Mouse (Mus musculus) layer of hippocampus, adult 9-10 months (tissue): Measurements from ENCODE around the gene Arid1b.

Experiments used
- DNase-seq: peaks from one replicate; pipeline ENCODE4 v3.0.0; 2022; ENCODE audit warnings: low spot score

The Arid1b gene

DNA sequence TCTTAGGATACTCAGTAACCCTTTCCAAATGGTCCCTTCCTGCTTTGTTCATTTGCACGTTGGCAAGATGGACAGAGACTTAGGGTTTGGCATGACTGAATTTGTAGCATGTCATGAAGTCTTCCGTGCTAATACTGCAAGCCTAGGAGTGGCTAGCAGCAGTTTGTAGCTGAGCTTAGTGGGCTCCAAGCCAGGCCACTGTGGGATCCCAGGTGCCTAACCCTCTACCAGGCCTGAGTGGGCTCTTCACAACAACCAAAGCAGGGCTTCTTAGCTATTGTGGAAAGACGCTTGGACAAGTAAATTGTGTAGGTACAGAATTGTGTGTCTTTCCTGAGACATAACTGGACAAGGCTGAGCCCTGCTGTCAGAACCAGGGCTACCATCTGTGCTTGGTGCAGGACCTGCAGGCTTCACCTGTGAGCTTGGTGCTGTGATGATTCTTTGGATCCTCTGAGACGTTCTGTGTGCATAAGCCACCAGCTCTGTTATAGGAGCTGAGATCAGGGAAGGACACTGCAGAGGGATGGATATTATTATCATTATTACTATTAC is 286.4 kb downstream of the Arid1b start:
- no peak for DNase-seq

DNA sequence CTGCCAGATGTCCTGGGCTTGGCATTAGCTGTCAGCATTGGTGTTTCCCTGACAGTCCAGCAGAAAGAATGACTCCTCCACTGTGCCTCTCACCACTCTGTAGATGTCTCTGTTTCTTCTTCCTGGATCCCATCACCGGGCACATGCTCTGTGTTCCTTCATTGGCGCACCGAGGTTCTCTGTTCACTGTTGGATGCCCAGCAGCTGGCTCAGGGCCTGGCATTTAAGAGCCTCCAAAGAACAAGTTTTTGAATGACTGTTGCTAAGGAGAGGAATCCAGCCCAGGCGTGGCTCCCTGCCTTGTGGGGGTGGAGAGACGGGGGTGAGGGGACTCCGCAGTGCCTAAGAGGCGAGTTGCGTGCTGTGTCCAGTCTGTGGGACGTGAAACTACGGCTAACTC is 290.7 kb downstream of the Arid1b start:
- DNase-seq = no peak

- no peak for DNase-seq
Measured at GRCm38 (mm10) chr17:5285877-5286440, 291.8 kb downstream of the Arid1b start.

DNA sequence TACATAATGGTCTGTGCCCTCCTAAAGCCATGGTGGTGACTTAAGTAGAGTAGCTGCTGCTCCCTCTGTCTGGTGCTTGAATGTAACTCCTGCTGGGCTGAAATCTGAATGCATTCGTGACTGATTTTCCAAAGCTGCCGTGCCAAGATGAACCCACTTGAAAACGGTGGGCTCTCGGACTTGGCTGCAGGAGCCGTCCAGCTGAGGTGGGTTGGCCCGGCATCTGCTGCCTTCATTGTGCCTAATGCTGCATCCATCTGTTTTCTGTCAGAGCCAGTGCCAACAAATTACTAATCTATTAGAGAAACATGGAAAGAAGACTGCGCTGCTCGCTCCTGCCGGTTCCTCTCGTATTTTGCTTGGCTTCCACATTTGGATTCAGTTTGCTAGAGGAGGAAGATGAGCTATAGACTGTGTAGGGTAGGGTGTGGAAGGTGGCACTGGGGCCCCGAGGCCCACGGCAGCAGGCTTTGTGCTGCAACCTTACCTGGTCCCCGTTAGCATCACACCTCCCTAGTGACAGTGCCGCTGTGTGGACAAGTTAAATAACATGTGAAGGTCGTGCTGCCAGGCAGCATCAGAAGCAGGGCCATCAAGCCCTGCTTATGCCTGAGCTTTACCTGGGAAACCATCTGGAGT is 292.6 kb downstream of the Arid1b start:
- DNase-seq = peak; percentile 83

DNA sequence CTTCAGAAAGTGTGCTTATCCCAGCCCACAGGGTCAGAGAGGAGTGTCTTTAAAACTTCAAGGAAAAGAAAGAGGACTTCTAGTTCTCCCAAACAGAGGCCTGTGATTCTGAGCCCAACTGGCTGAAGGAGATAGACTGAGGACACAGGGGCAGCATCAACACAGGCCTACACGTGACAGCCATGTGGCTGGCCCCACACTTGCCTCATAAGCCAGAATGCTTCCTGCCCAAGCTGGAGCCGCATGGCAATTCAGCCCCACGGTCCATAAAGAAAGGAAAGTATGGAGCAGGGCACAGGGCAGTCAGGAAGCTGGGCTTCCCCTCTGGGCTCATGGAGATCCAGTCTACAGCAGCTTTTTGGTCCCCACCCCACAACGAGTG is 293.1 kb downstream of the Arid1b start:
- no peak for DNase-seq

GRCm38 (mm10) chr17:5287641-5288040 is 293.5 kb downstream of the Arid1b start:
- no peak for DNase-seq

DNA sequence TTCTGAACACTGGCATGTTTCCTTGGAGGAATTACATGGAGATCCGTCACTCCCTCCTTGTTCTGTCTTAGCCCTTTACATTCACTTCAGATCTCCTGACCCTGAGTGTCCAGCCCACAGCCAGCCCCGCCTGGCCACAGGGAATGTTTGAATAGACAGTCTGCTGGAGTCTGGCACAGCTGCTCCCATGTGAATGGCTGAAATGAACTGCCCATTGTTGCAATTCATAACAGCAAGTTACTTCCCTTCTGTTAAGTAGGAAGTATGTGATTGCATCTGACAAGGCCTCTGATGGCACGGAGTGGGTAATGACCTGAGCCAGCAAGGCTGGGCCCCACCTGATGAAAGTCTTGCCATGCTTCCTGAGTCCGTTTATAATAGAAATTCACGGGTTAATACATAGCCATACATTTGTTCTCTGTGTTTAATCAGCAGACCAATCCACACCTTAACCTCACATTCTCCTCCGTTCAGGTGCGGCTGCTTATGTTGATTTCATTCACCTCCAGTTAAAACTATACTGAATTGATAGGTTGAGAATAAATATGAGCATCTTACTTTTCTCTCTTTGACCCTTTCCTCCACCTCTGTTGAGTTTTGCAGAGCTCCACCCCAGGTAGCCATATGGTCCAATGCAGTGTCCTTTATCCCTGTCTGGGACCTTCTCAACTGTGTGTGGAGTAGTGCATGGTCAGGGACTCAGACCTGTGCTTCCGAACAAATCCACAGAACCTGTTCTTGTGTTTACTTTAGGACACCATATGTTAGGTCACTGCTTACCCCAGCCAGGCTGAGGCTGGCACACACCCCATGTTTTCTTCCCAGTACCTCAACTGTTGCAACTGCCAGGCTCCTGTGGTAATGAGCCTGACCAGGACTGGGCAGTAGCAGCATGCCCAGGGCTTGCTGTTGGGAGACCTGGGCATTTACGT is 299.8 kb downstream of the Arid1b start:
- no peak for DNase-seq

DNA sequence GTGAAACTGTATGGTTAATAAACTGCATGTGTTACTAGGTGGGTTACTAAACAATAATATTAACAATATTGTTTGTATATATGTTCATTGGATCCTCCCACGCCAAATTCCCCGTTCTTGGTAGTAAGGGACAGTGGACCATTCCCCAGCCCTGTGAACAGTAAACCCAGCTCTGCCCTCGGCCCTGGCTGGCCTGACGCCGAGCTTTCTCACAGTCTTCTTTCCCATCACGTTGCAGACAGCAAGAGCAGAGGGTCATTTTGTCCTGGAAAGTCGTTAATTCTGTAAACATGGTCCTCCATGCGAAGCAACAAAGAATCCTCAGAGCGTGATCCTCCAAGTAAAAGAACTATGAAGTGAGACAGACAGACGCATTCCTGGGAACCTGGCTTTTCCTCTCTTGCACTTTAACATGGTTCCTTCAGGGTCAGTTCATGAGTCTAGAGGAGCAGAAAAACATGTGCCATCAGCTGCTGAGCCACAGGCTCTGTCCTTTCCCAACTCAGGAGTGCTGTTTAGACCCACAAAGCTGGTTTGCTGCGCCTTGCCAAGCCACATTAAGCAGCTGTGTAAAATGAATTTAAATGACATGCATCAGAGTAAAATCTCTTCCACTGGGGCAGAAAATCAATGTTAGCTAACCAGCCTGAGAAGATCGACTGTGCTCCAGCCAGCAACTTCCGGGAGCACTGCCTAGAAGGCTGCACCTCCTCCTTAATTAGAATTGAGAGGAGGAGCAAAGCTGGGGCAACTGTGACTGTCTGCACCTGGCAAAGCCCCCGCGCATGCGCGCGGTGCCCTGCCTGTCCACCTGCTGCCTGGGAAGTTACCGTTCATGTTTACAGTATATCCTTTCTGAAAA is 301.2 kb downstream of the Arid1b start:
- DNase-seq = no peak

DNA sequence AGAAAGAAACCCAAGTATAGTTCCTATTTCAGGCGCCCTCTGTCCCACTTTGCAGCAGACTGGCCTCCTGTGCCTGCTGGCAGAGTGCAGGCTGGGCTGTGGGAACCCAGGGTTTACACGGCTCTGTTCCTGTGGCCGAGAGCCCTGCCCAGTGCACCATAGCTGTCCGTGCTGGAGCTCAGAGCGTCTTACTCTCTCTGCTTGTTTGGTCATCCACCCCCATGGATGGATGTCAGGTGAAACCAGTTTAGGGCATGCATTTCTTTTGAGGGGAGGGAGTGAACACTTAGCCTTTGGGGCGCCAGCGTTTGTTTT is 301.8 kb downstream of the Arid1b start:
- DNase-seq = no peak

DNA sequence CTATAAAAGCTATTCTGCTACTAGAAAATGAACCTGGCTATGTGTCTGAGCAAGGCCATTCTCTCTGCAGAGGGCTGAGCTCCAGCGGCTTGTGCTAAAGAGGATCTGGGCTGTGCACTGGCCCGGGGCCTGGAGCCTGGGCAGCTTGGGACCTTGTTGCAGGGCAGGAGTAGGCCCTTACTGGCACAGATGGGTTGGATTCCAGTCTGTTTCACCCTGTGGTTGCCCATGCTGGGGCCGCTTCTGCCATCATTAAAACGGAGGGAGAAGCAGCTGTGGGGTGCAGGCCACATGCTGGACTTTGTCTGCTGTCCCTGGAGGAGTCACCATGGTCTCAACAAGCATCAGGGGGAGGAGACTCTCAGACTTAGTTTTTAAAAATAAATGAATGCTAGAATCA is 303.4 kb downstream of the Arid1b start:
- no peak for DNase-seq

GRCm38 (mm10) chr17:5297984-5298383 is 303.9 kb downstream of the Arid1b start:
- no peak for DNase-seq

DNA sequence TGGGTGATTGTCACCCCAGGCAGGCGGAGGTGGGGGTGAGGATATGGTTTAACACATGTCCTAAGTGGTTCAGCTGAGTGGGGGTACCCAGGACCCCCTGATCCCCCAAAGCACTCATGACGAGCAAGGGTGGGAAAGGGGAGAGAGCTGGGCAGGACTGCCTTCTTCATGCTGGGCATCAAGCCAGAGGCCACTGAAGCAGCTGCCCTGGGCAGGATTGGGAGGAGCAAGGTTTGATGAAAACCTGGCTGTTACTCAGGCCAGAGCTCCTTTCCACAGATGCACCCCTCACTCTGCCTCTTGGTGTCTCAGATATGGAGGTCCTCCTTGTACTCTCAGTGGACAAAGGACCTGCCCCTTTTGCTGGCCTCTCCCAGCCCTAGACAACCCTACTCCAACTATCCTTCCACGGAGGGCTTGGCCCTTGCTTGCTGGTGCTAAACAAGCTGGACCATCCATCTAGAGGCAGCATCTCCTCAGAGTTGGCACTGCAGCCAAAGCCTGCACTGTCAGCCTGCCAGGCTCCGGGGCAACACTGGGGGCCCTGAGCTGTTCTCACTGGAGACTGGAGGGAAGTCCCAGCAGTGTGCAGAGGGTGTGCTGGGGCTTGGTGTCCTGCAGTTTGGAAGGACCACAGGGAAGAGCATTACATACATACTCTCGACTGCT is 304.9 kb downstream of the Arid1b start:
- no peak for DNase-seq

DNA sequence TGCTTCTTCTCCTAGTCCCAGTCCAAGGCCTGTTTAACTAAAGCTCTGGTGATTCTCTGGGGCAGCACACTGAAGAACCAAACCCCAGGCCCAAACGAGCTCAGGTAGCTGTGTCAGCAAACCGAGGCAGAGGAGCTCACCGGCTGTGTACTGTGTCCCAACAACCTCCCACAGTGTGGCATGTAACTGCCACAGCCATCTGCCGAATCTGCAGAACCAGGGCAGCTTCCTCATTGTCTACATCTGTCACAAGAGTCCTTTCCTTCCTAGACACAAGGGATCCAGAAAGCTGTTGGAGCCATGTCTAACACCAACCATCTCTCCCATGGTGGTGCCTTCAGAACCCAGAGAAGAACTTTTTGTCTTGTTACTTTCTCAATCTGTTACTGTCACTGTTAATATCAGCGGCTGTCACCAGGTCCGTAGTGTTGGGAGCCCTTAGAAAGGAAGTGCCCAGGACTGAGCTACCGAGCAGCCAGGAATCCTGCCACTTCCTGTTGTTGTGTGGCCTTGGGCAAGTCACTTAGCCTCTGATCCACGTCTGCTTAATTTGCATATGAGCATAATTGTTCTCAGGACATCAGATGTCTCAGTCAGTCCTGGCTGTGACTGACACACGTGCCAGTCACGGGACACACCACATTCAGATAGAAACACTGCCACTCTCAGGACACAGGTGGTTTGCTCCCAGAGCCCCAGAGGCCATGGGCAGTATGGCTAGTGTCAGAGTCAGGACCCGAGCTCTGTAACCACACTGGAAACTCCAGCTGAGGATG is 309.0 kb downstream of the Arid1b start:
- DNase-seq = no peak

- DNase-seq = no peak
Measured at GRCm38 (mm10) chr17:5305783-5306477, 311.8 kb downstream of the Arid1b start.

- DNase-seq = no peak
Measured at GRCm38 (mm10) chr17:5309930-5310329, 315.8 kb downstream of the Arid1b start.

- DNase-seq = peak; percentile 56
Measured at GRCm38 (mm10) chr17:5310425-5310888, 316.3 kb downstream of the Arid1b start.

DNA sequence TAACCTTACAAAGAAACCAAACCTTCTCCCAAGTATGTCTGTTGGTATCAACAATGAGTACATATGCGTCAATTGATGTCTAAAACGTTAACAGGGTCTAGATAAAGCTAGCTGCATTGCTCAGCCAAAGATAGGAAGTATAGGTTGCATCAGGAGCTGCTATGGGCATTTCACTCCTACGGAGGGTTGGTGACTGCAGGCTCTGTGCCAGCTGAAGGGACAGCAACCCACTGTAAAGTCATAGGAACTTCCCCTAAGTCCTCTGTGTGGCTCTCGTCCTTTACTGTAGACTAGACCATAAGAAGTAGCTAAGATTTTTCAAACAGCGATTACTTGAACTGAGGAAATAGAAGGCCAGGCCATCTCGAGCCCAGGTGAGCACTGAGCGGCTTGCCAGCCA is 316.9 kb downstream of the Arid1b start:
- no peak for DNase-seq

DNA sequence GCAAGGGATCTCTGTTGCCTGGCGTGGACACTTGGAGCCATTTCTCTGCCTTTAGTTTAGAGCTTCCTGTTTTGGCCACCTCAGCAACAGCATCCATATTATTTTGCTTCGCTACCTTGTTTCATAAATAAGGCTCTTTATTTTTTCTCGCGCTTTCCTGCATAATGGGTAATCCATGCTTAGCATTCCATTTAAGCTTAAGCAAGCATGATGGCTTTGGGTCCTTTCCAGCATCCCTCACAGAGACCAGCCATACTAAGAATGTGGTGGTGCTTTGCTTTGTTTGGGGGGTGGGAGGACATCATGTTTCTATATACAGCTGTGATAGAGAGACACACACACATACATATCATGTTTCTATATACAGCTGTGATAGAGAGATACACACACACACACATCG is 318.2 kb downstream of the Arid1b start:
- DNase-seq = no peak

DNA sequence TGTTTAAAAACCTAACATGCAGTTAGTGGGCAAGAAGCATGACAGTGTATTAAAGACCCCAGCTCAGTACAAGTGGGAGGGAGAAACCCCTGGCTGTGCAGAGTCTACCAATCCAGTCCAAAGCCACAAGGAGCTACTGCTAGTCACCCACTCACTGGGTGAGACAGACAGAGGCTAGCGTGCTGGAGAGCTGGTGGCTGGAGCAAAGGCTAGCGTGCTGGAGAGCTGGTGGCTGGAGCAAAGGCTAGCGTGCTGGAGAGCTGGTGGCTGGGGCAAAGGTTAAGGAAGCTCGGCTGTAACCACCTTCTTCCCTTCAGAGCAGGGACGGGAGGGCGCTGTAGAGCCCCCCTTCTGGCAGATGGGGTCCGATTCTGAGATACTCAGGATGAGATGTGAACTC is 320.6 kb downstream of the Arid1b start:
- DNase-seq = no peak

- no peak for DNase-seq
Measured at GRCm38 (mm10) chr17:5316489-5316888, 322.4 kb downstream of the Arid1b start.
